Mouse (Mus musculus) ES-Bruce4 (cell line): Measurements from ENCODE around the gene Prdm11. TPM values are rescaled to one million over a fixed set of nuclear protein-coding genes. Genes with fewer than 3 reads are reported as not detected.

Experiments
- H3K27ac ChIP-seq: 2 replicates; pipeline ENCODE4 v1.5.1; 2012; ENCODE audit warnings: low read length, inconsistent platforms; ENCODE audit not compliant: insufficient read depth
- H3K27me3 ChIP-seq: 2 replicates; pipeline ENCODE4 v1.6.1; 2012; ENCODE audit warnings: mild to moderate bottlenecking, low read length, inconsistent platforms; ENCODE audit not compliant: control insufficient read depth, poor library complexity, insufficient read depth, severe bottlenecking
- H3K36me3 ChIP-seq: 2 replicates; pipeline ENCODE4 v1.6.1; 2012; ENCODE audit warnings: inconsistent platforms, mild to moderate bottlenecking, low read length, moderate library complexity; ENCODE audit not compliant: control insufficient read depth, poor library complexity, insufficient read depth, severe bottlenecking
- H3K4me1 ChIP-seq: one replicate; pipeline ENCODE4 v1.8.1; 2011; ENCODE audit warnings: low read length; ENCODE audit not compliant: control insufficient read depth, insufficient read depth
- H3K4me3 ChIP-seq: 2 replicates; pipeline ENCODE4 v1.5.1; 2011; ENCODE audit warnings: low read depth, mild to moderate bottlenecking, low read length
- H3K9ac ChIP-seq: 2 replicates; pipeline ENCODE4 v1.6.1; 2012; ENCODE audit warnings: low read depth, mild to moderate bottlenecking, inconsistent platforms; ENCODE audit not compliant: poor library complexity, severe bottlenecking
- H3K9me3 ChIP-seq: replicated peaks from 2 replicates; pipeline ENCODE4 v1.6.1; 2012; ENCODE audit warnings: mild to moderate bottlenecking, low read length, inconsistent platforms; ENCODE audit not compliant: control insufficient read depth, poor library complexity, insufficient read depth, severe bottlenecking
- CTCF ChIP-seq: IDR thresholded peaks from one replicate; pipeline ENCODE4 v1.8.1; 2011; ENCODE audit warnings: low read depth, low read length
- EP300 ChIP-seq: IDR thresholded peaks from 2 replicates; pipeline ENCODE4 v1.6.1; 2011; ENCODE audit warnings: low read depth, low read length; ENCODE audit not compliant: insufficient read depth
- POLR2A ChIP-seq: IDR thresholded peaks from one replicate; pipeline ENCODE4 v1.8.1; 2011; ENCODE audit warnings: low read length; ENCODE audit not compliant: insufficient read depth
- polyA plus RNA-seq: library from polyadenylated mRNA; stranded (reverse); fragments of >200 nt; gene quantifications from 2 replicates; pipeline ENCODE4 v1.2.4, GENCODE M21; 2011; ENCODE audit warnings: low read depth; ENCODE audit not compliant: missing spikeins, insufficient read depth, insufficient read length

Gene Prdm11
- polyA plus RNA-seq, 1 experiment, result 2.1 TPM

DNA sequence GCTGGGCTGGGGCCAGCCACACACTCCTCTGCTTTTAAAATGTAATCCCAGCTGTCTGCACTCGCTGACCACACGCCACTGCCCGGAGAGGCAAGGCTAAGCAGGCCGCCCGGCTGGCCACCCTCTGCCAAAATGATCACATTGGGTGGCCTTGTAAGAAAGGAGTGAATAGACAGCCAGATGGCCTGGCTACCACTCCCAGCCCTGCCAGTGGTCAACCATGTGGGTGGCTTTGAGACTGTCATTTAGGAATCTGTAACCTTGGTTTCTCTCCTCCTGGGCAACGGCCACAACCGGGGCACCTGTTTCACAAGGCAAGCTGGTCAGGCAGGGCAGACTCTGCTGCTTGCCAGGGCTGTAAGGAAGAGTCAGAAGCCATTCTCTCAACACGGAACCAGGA, 13.9 kb downstream of the Prdm11 start:
- no peaks in the 10 kb centered on the region for H3K9me3 ChIP-seq
- H3K27ac ChIP-seq, result no peak overlapping the region
- H3K9ac ChIP-seq, result no peak overlapping the region
- no peak for TF ChIP-seq EP300
- no peak for TF ChIP-seq CTCF
- no peak for TF ChIP-seq POLR2A
- no peaks in the 10 kb centered on the region for H3K36me3 ChIP-seq
- H3K4me1 ChIP-seq, result no peaks in the 10 kb centered on the region
- no peak overlapping the region for H3K4me3 ChIP-seq
- no peaks in the 10 kb centered on the region for H3K27me3 ChIP-seq

DNA sequence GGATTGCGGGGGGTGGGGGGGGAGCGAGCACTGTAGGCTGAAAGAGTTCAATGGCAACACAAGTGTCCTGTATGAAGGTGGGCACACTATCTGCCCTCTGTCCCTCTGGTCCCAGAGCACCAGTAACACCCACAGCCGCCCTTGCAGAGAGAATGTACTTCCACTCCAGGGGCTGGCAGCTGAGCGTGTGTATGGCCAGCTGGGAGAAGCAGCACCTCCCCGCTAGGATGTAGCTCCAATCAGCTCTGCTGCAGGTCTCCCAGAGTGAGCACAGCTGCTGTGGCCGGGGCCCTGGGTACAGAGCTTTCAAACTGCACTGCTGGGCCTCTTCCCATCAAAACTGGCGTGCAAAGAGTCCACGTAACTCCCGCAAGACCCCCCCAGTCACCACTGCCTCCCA, 14.9 kb downstream of the Prdm11 start:
- TF ChIP-seq CTCF, result no peak
- no peak for TF ChIP-seq EP300
- TF ChIP-seq POLR2A, result no peak
- no peak overlapping the region for H3K9ac ChIP-seq
- no peaks in the 10 kb centered on the region for H3K9me3 ChIP-seq
- H3K4me3 ChIP-seq, result no peak overlapping the region
- no peaks in the 10 kb centered on the region for H3K36me3 ChIP-seq
- H3K27ac ChIP-seq, result no peak overlapping the region
- no peaks in the 10 kb centered on the region for H3K4me1 ChIP-seq
- H3K27me3 ChIP-seq, result no peaks in the 10 kb centered on the region

DNA sequence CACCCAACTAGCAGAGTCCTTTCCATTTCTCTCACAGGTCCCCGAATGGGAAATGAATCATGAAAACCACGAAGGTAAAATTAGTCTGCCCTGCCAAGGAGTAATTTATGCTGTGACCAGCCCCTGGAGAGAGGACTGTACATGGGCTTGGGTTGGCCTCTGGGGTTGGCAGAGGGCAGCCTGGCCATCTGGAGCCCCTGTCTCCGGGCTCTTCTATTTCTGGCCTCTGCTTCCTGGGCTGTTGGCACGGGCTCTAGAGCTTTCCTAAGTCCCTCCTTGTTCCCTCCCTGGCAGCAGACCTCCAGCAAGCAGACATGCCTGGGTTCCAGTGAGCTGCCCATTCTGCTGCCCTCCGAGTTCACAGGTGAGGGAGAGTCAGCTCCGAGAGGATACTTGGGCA, 15.9 kb downstream of the Prdm11 start:
- Histone ChIP-seq H3K36me3 (no peaks in the 10 kb centered on the region), H3K9me3 (no peaks in the 10 kb centered on the region), H3K27ac (no peak overlapping the region), H3K27me3 (no peaks in the 10 kb centered on the region), H3K4me1 (no peaks in the 10 kb centered on the region), H3K4me3 (no peak overlapping the region), H3K9ac (no peak overlapping the region)
- no peak for TF ChIP-seq CTCF
- TF ChIP-seq POLR2A, result no peak

DNA sequence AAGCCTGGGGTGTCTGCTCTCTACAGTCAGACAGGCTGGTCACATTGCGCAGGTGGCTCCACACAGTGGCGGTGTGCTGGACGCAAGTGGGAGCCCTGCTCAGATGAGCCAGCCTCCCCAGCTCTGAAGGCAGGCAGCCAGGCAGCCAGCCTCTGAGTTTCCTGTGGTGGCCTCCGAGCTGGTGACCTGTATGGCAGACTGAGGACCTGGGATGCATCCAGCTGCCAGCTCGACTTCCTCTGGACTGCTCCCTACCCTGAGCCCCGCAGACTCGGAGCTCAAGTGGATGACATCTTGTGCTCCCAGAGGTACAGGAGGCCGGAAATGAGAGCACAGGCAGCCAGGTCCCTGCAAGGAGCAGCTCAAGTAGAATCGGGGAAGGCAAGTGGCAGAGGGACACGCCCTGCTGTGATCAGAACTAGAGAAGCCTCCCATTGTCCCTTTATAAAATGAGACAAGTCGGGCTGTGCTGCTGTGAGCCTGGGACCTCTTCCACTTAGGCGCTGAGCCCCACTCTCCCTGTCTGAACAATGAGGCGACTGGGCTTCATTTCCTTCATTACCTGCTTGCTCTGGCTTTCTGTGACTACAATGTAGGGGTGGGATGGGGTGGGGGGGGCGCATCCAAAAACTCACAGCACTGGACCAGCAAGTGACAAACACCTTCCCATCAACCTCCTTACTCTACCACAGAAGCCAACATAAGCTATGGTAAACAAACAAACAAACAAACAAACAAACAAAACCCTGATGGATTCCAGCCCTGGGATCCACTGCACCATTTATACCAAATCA, 16.5 kb downstream of the Prdm11 start:
- no peaks in the 10 kb centered on the region for H3K27me3 ChIP-seq
- no peaks in the 10 kb centered on the region for H3K36me3 ChIP-seq
- no peak overlapping the region for H3K4me3 ChIP-seq
- no peak overlapping the region for H3K27ac ChIP-seq
- no peak for TF ChIP-seq EP300
- H3K9ac ChIP-seq, result no peak overlapping the region
- no peaks in the 10 kb centered on the region for H3K9me3 ChIP-seq
- no peaks in the 10 kb centered on the region for H3K4me1 ChIP-seq

DNA sequence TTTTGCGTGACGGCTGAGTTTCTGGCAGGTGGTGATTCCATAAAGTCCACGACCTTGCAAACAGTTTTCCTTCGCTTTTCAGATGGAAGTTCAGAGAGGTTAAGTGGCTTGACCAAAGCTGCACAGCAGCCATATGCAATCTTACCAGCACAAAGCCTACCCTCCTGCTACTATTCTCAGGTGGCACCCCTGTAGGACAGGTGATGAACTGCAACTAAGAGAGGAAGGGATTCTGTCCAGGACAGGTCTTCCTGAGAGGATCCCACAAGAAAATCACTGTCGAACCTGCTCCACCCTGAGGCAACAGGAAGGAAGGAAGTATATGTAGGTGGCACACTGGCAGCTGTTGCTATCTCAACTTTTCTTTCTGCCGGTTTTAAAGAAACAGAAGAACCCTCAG, 17.1 kb downstream of the Prdm11 start:
- H3K36me3 ChIP-seq, result no peaks in the 10 kb centered on the region
- H3K27ac ChIP-seq, result no peak overlapping the region
- H3K4me3 ChIP-seq, result no peak overlapping the region
- no peaks in the 10 kb centered on the region for H3K9me3 ChIP-seq
- no peaks in the 10 kb centered on the region for H3K4me1 ChIP-seq
- H3K27me3 ChIP-seq, result no peaks in the 10 kb centered on the region
- TF ChIP-seq POLR2A (no peak), EP300 (no peak), CTCF (peak; percentile 8)
- no peak overlapping the region for H3K9ac ChIP-seq

DNA sequence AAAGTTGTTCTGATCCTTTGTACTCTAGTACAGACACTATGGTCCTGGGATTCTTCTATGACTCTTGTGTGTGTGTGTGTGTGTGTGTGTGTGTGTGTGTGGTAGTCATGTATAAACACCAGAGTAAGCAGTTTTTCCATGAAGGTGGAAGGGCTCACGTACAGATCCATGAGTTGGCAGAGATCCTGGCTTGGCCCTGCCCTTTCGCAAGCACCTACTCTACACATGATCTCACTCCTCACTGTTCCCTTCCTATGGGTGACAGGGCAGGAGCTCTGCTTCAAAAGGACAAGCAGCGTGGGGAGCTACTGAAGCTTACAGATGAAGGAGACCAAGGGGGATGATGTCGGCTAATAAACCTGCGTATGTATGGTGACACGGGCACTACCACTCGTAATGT, 18.3 kb downstream of the Prdm11 start:
- TF ChIP-seq EP300, result no peak
- no peak for TF ChIP-seq CTCF
- TF ChIP-seq POLR2A, result no peak
- Histone ChIP-seq H3K4me3 (no peak overlapping the region), H3K9me3 (no peaks in the 10 kb centered on the region), H3K4me1 (no peaks in the 10 kb centered on the region), H3K36me3 (no peaks in the 10 kb centered on the region), H3K27ac (no peak overlapping the region), H3K9ac (no peak overlapping the region), H3K27me3 (no peaks in the 10 kb centered on the region)

DNA sequence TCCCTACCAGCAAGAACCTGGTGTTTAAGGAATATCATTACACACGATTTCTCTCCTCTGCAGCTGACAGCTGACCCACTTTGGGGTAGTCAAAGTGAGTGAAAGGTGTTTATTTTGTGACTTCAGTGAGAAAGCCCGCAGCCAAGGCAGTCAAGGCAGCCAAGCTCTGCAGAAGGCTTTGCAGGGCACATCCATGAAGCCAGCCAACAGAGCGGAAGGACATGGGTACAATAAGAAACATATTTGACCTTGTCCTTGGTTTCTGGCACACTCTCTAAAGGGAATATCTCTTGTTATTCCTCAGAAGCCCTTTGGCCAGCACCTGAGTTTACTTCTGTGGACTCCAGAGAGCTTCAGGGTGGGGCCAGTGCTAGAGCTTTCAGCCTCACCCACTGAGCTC, 21.5 kb downstream of the Prdm11 start:
- Histone ChIP-seq H3K27me3 (no peaks in the 10 kb centered on the region), H3K27ac (no peak overlapping the region), H3K9me3 (no peaks in the 10 kb centered on the region), H3K4me1 (no peaks in the 10 kb centered on the region), H3K36me3 (no peaks in the 10 kb centered on the region), H3K4me3 (no peak overlapping the region), H3K9ac (no peak overlapping the region)
- TF ChIP-seq POLR2A (no peak), CTCF (no peak), EP300 (no peak)
